Mouse (Mus musculus) forebrain, embryonic 14.5 days (tissue): Measurements from ENCODE around the gene Neurod1. TPM values are rescaled to one million over a fixed set of nuclear protein-coding genes. Genes with fewer than 3 reads are reported as not detected.

Source experiments
- polyA plus RNA-seq: library from polyadenylated mRNA; unstranded; fragments of >200 nt; fragmentation: Nextera tagmentation; extraction: Ambion mirVana; gene quantifications from 2 replicates; pipeline ENCODE4 v1.2.1, GENCODE M21; 2014

Neurod1 gene
- polyA plus RNA-seq, 1 experiment from 2014 or later, result 44.4 TPM

Other genes with a start within 250 kb of the Neurod1 start
- gene Itga4, start 201.3 kb downstream of the Neurod1 start, polyA plus RNA-seq, result 2.3 and 2.4 TPM in 2 replicates
- gene Cerkl, start within 50 bp of the Neurod1 start, polyA plus RNA-seq, result 1.1 and 2.0 TPM in 2 replicates
- 6.0 TPM in 2 replicates for gene Itprid2, start 178.6 kb upstream of the Neurod1 start, polyA plus RNA-seq